Mouse (Mus musculus) forebrain, postnatal 0 days (tissue): ENCODE results near the gene Mfsd14a. TPM values are rescaled to one million over a fixed set of nuclear protein-coding genes. Genes with fewer than 3 reads are reported as not detected.

ENCODE experiments used
- ATAC-seq: fragments of 200-750 bp; cut with Nextera tagmentation; 2 replicates; pipeline ENCODE4 v1.8.0; 2017; ENCODE audit warnings: mild to moderate bottlenecking, moderate library complexity
- DNase-seq: peaks from one replicate; pipeline ENCODE4 v3.0.0-alpha.2; 2015
- H3K27ac ChIP-seq: fragments of 300-500 bp; sonication (generic); 2 replicates; pipeline ENCODE4 v1.5.1; 2014; ENCODE audit warnings: low read depth, mild to moderate bottlenecking, antibody characterized with exemption, low read length, moderate library complexity, mixed read lengths
- H3K27me3 ChIP-seq: fragments of 300-500 bp; sonication (generic); 2 replicates; pipeline ENCODE4 v1.6.1; 2014; ENCODE audit warnings: mild to moderate bottlenecking, low read length, mixed read lengths; ENCODE audit not compliant: insufficient read depth
- H3K36me3 ChIP-seq: fragments of 300-500 bp; sonication (generic); 2 replicates; pipeline ENCODE4 v1.6.1; 2014; ENCODE audit warnings: mild to moderate bottlenecking, moderate library complexity; ENCODE audit not compliant: insufficient read depth
- H3K4me1 ChIP-seq: fragments of 300-500 bp; sonication (generic); 2 replicates; pipeline ENCODE4 v1.6.1; 2014; ENCODE audit warnings: antibody characterized with exemption; ENCODE audit not compliant: insufficient read depth
- H3K4me2 ChIP-seq: fragments of 300-500 bp; sonication (generic); 2 replicates; pipeline ENCODE4 v1.6.1; 2014; ENCODE audit warnings: low read depth, mild to moderate bottlenecking, moderate library complexity
- H3K4me3 ChIP-seq: fragments of 300-500 bp; sonication (generic); 2 replicates; pipeline ENCODE4 v1.5.1; 2014; ENCODE audit warnings: low read depth, low read length, mixed read lengths
- H3K9ac ChIP-seq: fragments of 300-500 bp; sonication (generic); 2 replicates; pipeline ENCODE4 v1.6.1; 2014; ENCODE audit warnings: mild to moderate bottlenecking
- H3K9me3 ChIP-seq: fragments of 300-500 bp; sonication (generic); 2 replicates; pipeline ENCODE4 v1.6.1; 2016; ENCODE audit warnings: low read length
- CTCF ChIP-seq: sonication (generic); IDR thresholded peaks from 2 replicates; pipeline ENCODE4 v1.5.1; 2016; ENCODE audit warnings: antibody characterized with exemption, control low read depth, low read depth
- WGBS: fragments of 180-500 bp; shearing (Covaris S2); extraction: QIAGEN DNeasy Blood & Tissue Kit; methylation state at CpG from one replicate; pipeline ENCODE4 v1.1.7; 2014; 5-methylcytosine and 5-hydroxymethylcytosine counted together
- polyA plus RNA-seq: library from polyadenylated mRNA; unstranded; fragments of >200 nt; fragmentation: Nextera tagmentation; extraction: Ambion mirVana; gene quantifications from 2 replicates; pipeline ENCODE4 v1.2.1, GENCODE M21; 2015
- total RNA-seq: library from RNA; depleted of rRNA; stranded (reverse); fragments of >200 nt; gene quantifications from 2 replicates; pipeline ENCODE4 v1.2.3, GENCODE M21; 2014

The Mfsd14a gene
- total and polyA plus RNA-seq, 2 experiments from 2014 or later: 51.7 to 58.6 TPM

GRCm38 (mm10) chr3:116637693-116638476 lies 24.6 kb downstream of the Mfsd14a start:
- no peaks in the 10 kb centered on the region for H3K9me3 ChIP-seq
- no peak for DNase-seq
- H3K27ac ChIP-seq: no peak overlapping the region
- H3K9ac ChIP-seq: no peak overlapping the region
- WGBS: 86% methylated on average over 9 of the region's 9 CpGs
- no peak for TF ChIP-seq CTCF
- peaks cover 67% of the 10 kb centered on the region for H3K36me3 ChIP-seq
- no peak for ATAC-seq
- H3K4me2 ChIP-seq: no peak overlapping the region
- no peaks in the 10 kb centered on the region for H3K27me3 ChIP-seq
- no peaks in the 10 kb centered on the region for H3K4me1 ChIP-seq
- H3K4me3 ChIP-seq: no peak overlapping the region

- WGBS: 60% methylated on average over 5 of the region's 5 CpGs
- no peak for DNase-seq
- no peaks in the 10 kb centered on the region for H3K9me3 ChIP-seq
- TF ChIP-seq CTCF: no peak
- H3K36me3 ChIP-seq: peaks cover 66% of the 10 kb centered on the region
- no peaks in the 10 kb centered on the region for H3K4me1 ChIP-seq
- no peaks in the 10 kb centered on the region for H3K27me3 ChIP-seq
- no peak overlapping the region for H3K9ac ChIP-seq
- no peak overlapping the region for H3K4me2 ChIP-seq
- H3K4me3 ChIP-seq: no peak overlapping the region
- ATAC-seq: no peak
- H3K27ac ChIP-seq: no peak overlapping the region
Measured at GRCm38 (mm10) chr3:116635799-116636198, 26.7 kb downstream of the Mfsd14a start.

GRCm38 (mm10) chr3:116634853-116635252 lies 27.6 kb downstream of the Mfsd14a start:
- H3K4me3 ChIP-seq: no peak overlapping the region
- no peak overlapping the region for H3K9ac ChIP-seq
- H3K4me2 ChIP-seq: no peak overlapping the region
- H3K9me3 ChIP-seq: no peaks in the 10 kb centered on the region
- H3K27ac ChIP-seq: no peak overlapping the region
- H3K4me1 ChIP-seq: no peaks in the 10 kb centered on the region
- no peaks in the 10 kb centered on the region for H3K27me3 ChIP-seq
- DNase-seq: no peak
- ATAC-seq: no peak
- 96% methylated on average over 8 of the region's 8 CpGs for WGBS
- peaks cover 61% of the 10 kb centered on the region for H3K36me3 ChIP-seq
- TF ChIP-seq CTCF: no peak

- no peaks in the 10 kb centered on the region for H3K9me3 ChIP-seq
- DNase-seq (no peak), ATAC-seq (no peak)
- H3K4me3 ChIP-seq: no peak overlapping the region
- H3K4me1 ChIP-seq: no peaks in the 10 kb centered on the region
- no peaks in the 10 kb centered on the region for H3K27me3 ChIP-seq
- no peak overlapping the region for H3K9ac ChIP-seq
- WGBS: 84% methylated on average over 3 of the region's 3 CpGs
- no peak overlapping the region for H3K4me2 ChIP-seq
- no peak overlapping the region for H3K27ac ChIP-seq
- peaks cover 53% of the 10 kb centered on the region for H3K36me3 ChIP-seq
- no peak for TF ChIP-seq CTCF
Measured at GRCm38 (mm10) chr3:116634091-116634490, 28.4 kb downstream of the Mfsd14a start.

GRCm38 (mm10) chr3:116632971-116633370 lies 29.5 kb downstream of the Mfsd14a start:
- no peaks in the 10 kb centered on the region for H3K27me3 ChIP-seq
- H3K4me1 ChIP-seq: no peaks in the 10 kb centered on the region
- H3K9ac ChIP-seq: no peak overlapping the region
- no peak overlapping the region for H3K4me3 ChIP-seq
- peaks cover 44% of the 10 kb centered on the region for H3K36me3 ChIP-seq
- no peak overlapping the region for H3K27ac ChIP-seq
- no peaks in the 10 kb centered on the region for H3K9me3 ChIP-seq
- WGBS: 91% methylated on average over 3 of the region's 3 CpGs
- DNase-seq (no peak), ATAC-seq (no peak)
- no peak overlapping the region for H3K4me2 ChIP-seq
- no peak for TF ChIP-seq CTCF

GRCm38 (mm10) chr3:116631459-116631858 lies 31.0 kb downstream of the Mfsd14a start:
- Histone ChIP-seq H3K4me3 (no peak overlapping the region), H3K9ac (no peak overlapping the region), H3K9me3 (no peaks in the 10 kb centered on the region), H3K4me1 (no peaks in the 10 kb centered on the region), H3K4me2 (no peak overlapping the region), H3K27ac (no peak overlapping the region), H3K36me3 (peaks cover 44% of the 10 kb centered on the region), H3K27me3 (no peaks in the 10 kb centered on the region)
- no peak for DNase-seq
- WGBS: 30% methylated on average over 1 of the region's 1 CpGs
- no peak for ATAC-seq
- no peak for TF ChIP-seq CTCF

GRCm38 (mm10) chr3:116622641-116623040 lies 39.8 kb downstream of the Mfsd14a start:
- no peak overlapping the region for H3K4me3 ChIP-seq
- no peak overlapping the region for H3K27ac ChIP-seq
- H3K4me2 ChIP-seq: no peak overlapping the region
- TF ChIP-seq CTCF: no peak
- ATAC-seq: no peak
- no peaks in the 10 kb centered on the region for H3K9me3 ChIP-seq
- H3K4me1 ChIP-seq: no peaks in the 10 kb centered on the region
- no peak overlapping the region for H3K9ac ChIP-seq
- 93% methylated on average over 7 of the region's 7 CpGs for WGBS
- H3K36me3 ChIP-seq: peaks cover 3% of the 10 kb centered on the region; the same call in 1 of the 2 replicates
- no peak for DNase-seq
- H3K27me3 ChIP-seq: no peaks in the 10 kb centered on the region
